Mouse (Mus musculus) midbrain, embryonic 11.5 days (tissue): ENCODE results near the gene Gm21411. TPM values are rescaled to one million over a fixed set of nuclear protein-coding genes. Genes with fewer than 3 reads are reported as not detected.

Experiments
- polyA plus RNA-seq: library from polyadenylated mRNA; unstranded; fragments of >200 nt; fragmentation: Nextera tagmentation; extraction: Ambion mirVana; gene quantifications from 2 replicates; pipeline ENCODE4 v1.2.1, GENCODE M21; 2014

Gm21411 gene
- polyA plus RNA-seq, 1 experiment from 2014 or later: not detected

Other genes starting within 250 kb of the Gm21411 start
- gene Zfp989, start 62.4 kb upstream of the Gm21411 start, polyA plus RNA-seq: not detected in 2 replicates
- not detected in 2 replicates for gene Rex2, start 112.3 kb upstream of the Gm21411 start, polyA plus RNA-seq
- gene Zfp991, start 222.4 kb upstream of the Gm21411 start, polyA plus RNA-seq: 7.9 and 8.7 TPM in 2 replicates